Mouse (Mus musculus): ENCODE data around the gene Arid1b. TPM values are rescaled to one million over a fixed set of nuclear protein-coding genes. Genes with fewer than 3 reads are reported as not detected.

Gene Arid1b
- total RNA-seq, 2 experiments from 2014 or later = 5.0 to 8.1 TPM

DNA sequence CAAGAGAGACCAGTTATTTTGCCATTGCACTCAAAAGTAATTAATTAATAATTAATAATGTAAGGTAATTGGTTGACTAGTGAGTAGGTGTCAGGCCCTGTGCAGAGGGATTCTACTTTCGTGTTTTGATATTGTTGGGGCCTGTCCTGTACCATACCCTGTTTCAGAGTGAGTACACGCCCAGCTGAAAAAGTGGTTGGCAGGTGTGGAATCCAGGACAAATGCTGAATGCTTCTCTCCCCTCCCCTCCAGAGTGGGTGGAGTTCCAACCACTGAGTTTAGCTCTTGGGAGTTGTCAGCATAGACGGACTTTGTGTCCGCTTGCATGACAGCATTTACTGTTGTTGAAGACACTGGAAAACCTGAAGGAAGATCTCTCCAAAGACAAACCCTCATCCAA, 18.4 kb downstream of the Arid1b start:
- no peak for ATAC-seq (replicated peaks; ENCODE audit: low FRiP score, poor library complexity, severe bottlenecking)

DNA sequence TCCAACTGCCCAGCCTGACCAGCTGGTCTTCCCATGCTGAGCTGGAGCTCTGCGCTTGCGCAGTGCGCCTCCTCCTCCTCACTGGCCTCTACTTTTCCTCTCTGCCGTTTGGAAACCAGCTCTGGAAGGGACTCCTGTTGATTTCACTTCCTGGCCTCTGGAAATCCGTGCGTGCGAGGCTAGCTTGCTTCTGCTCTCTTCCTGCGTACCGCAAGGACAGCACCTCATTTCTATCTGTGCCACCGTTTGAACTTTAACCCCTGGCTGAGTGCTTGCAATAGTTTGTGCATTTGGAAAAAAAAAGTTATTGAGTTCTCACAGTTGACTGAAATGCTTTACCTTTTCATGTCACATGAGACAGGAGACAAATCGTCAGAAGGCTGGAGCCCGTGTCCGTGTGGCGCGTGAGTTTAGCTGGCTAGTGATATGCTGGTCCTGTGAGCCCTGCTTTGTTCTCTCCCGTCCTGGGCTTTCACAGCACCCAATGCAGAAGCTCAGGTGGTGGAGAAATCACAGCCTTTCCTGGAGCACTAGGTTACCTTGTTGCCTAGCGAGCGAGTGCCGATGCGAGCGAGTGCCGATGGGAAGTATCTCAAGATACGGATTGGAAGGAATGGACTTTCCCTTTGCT, 20.3 kb downstream of the Arid1b start:
- no peak for ATAC-seq (replicated peaks; ENCODE audit: low FRiP score, poor library complexity, severe bottlenecking)

DNA sequence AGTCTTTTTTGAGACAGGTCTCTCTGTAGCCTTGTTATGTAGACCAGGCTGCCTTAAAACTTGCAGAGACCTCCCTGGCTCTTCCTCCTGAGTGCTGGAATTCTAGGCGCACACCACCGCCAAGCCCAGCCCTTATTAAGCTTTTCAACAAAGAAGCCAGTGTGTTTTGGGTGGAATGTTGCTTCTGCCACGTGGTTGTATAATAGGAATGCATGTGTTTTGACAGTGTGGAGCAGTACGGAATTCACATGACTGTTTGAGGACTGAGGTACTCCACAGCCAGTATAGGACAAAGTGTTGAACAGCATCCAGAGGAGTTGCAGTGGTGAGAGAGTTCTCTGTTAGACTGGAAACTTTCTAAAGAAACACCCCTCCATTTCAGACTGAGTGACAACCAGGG, 22.3 kb downstream of the Arid1b start:
- ATAC-seq (replicated peaks; ENCODE audit: low FRiP score, poor library complexity, severe bottlenecking) = no peak

DNA sequence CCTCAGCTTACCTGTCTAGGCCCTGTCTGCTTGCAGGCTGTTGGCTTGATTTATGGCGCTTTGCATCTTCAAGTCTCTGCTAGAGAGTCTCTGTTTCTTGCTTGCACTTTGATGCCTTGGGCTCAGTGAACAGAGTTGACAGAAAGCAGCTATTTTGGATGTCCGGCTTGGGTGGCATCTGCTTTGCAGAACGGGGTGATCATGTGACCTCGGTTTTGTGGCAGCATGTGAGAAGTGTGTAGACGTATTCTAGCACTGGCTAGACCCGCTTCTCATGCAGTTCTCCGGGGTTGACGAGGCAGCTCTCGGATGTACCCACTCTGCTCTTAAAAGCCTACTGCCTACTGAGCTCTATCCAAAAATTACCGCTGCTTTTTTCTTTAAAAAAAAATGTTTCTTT, 22.9 kb downstream of the Arid1b start:
- no peak for ATAC-seq (replicated peaks; ENCODE audit: low FRiP score, poor library complexity, severe bottlenecking)

DNA sequence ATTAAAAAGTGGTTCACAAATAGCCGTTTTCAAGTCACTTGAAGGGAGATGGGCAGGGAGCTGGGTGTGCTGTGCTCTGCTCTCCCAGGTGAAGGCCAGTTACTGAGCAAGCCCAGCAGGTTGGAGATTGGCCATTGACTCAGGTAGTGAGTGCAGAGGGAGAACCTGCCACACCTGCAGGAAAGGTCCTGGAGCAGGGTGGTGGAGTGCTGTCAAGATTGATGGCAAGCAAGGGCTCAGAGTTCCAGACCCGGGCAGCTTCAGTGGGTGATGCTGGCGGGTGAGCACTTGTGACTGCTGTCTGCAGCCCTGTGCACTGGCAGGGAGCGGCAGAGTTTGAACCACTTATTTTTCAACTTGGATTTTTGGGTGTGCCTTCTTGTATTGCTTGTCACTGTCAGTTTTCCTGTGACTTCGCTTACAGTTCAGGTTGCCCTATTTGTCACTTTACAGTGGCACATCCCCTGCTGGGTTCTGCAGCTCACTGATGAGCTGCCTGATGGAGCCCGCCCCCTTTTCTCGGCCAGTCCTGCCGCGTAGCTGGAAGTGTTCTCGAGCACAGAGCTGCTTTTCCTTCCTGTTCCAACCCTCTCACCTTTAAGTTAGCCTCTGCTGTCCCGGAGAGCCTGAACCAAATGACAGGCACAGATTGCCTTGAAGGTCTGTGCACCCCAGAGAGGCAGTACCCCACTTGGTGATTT, 27.3 kb downstream of the Arid1b start:
- no peak for ATAC-seq (replicated peaks; ENCODE audit: low FRiP score, poor library complexity, severe bottlenecking)

DNA sequence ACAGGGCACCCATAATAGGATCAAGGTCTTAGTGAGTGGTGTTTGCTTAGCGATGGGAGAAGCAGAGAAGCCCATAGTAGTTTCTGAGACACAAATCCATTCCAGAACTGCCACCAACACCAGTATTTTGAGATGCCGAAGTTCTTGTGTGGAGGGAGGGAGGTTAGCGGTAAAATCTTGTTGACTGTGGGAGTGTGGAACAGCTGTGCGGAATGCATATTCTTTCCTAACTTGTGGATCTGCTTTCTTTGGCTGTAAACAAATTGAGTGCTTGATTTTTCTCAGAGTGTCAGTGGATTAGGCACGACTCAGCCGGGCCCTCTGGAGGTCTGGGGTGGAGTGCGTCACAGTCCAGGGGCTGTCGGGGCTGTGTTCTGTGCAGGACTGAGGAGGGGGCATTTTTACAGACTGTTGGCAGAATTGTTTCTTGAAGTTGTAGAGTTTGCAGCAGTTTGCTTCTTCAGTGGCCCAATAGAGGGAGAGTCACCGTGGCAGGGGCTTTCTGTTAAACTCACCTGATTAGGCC, 27.9 kb downstream of the Arid1b start:
- no peak for ATAC-seq (replicated peaks; ENCODE audit: low FRiP score, poor library complexity, severe bottlenecking)

DNA sequence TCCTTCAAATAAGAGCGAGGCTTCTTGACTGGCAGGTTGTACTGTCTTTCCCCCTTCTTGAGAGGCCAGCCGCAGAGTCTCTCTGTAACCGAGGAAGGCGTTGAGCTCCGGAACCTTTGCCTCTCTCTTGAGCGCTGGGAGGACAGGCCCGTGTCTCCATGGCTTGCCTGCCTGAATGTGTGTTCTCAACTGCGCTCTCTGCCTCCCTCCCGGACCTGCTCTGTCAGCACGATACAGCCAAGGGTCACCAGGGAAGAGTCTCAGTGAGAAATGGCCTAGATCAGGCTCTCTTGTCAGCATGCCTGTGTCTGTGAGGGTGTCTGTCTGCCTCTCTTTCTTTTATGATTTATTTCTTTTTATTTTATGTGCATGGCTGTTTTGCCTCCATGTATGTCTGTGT, 29.6 kb downstream of the Arid1b start:
- no peak for ATAC-seq (replicated peaks; ENCODE audit: low FRiP score, poor library complexity, severe bottlenecking)

DNA sequence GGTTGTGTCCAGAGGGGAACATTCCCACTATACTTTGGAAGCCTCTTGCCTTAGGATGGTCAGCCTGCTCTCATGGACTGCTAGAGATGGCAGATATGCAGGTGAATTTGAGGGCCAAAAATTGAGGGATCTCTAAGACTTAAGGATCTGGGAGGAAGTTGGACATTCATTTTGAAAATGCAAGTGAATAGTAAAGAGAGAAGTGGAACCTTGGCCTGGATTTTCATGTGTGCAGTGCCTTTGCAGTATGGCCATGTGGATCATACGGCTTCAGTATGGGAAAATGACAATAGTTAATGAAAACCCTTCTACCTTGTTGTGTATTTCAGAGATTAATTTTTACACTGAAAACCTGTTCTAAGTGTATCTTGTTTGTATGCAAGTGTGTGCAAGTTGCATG, 31.3 kb downstream of the Arid1b start:
- ATAC-seq (replicated peaks; ENCODE audit: low FRiP score, poor library complexity, severe bottlenecking) = no peak

DNA sequence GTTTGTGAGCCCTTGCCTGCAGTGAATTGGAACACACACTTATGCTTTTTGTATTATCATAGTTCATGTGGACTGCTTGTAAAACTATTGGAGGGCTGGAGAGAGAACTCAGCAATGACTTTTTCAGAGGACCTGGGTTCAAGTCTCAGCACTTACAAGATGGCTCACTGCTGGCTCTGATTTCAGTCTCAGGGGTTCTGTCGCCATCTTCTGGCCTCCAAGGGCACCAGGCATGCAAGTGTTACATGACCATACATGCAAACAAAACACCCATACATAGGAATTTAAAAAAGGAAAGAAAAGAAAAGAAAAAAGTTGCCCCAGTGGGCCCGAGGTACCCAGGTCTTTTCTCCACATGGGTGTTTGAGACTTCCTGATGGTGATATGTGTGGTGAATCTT, 32.4 kb downstream of the Arid1b start:
- no peak for ATAC-seq (replicated peaks; ENCODE audit: low FRiP score, poor library complexity, severe bottlenecking)

DNA sequence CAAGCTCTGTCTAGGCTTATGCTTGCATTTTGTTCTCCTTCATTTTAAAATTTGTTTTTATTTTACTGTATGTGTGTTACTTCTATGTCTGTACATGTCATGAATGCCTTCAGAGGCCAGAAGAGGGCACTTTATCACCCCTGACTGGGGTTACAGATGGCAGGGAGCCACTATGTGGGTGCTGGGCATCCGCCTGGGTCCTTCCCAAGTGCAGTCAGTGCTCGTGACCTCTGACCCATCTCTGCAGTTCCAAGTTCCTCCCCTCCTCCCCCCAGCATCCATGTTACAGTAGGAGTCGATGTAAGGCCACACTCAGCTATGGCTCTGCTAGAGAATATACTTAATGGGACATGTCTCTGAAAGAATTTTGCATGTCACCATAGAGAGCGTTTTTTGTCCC, 35.0 kb downstream of the Arid1b start:
- no peak for ATAC-seq (replicated peaks; ENCODE audit: low FRiP score, poor library complexity, severe bottlenecking)

DNA sequence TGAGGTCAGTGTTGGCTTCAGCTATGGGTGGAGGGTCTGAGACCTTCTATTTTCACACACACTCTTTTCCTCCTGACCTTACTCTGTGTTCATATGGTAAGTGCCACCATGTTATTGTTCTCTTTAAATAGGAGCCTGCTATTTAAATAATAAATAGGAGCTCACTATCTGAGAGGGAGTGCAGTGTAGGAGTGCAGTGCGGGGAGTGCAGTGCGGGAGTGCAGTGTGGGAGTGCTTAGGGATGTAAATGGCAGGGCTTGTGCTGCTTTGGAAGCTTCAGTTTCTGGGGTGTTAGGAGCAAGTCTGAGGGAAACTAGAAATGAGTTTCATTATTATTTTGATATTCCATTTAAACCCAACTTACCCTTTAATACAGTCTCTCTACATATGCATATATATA, 36.2 kb downstream of the Arid1b start:
- no peak for ATAC-seq (replicated peaks; ENCODE audit: low FRiP score, poor library complexity, severe bottlenecking)

DNA sequence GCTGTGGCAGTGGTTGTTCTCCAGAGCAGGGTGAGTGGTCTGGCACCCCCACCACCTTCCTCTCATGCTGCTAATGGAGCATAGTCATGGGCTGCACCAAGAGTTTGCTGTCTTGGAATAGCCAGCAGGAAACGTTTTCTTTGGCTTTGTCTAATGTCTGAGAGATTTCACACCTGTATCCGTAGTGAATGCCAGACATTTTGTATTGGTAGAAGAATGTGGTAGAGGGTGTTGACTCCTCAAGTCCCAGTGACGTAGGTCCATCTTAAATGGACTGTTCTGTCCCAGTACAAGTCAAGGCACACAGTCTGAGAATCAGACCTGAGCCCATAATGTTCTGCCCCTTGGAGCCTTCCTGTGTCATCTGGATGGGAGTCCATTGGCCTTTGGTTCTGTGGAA, 39.2 kb downstream of the Arid1b start:
- ATAC-seq (replicated peaks; ENCODE audit: low FRiP score, poor library complexity, severe bottlenecking) = no peak

DNA sequence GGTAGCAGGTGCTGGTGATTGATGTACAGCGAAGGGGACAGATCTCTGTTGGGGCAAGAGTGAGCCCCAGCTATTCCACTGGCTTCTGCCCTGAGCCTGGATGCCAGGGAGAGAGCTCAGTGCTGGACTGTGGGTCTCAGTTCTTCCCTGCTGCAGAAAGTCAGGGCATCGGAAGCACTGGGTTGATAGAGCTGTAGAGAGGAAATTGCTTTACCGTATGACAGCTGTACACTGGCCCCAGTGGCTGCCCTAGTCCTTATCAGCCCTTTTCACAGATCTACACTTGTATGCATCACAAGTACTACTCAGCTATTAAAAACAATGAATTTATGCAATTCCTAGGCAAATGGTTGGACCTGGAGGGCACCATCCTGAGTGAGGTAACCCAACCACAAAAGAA, 40.1 kb downstream of the Arid1b start:
- ATAC-seq (replicated peaks; ENCODE audit: low FRiP score, poor library complexity, severe bottlenecking) = no peak

DNA sequence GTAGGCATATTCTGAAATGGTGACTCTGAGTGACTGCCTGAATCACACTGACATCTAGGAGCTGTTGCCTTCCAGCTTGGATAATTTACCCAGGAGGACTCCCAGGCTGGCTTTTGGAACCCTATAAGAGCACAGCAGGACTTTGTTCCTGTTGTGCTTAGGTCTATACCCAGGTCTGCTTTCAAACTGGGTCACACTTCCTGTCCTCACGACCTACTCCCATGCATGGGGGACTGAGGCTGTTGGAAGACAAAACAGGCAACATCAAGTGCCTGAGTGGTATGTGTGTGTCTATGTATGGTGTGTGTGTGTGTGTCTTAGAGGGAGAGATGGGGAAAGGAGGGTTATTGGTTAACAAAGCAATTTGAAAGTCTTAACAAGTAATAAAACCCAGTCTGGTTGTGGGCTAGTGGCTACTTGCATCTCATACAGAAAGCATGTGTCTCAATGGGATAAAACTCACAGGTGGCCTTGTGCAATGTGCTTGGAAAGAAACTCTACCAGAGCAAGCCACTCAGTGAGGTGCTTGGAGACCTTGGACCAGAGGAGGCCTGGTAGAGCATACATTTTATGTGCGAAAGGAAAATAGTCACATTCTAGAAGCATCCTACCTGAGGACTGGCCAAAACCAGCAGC, 42.2 kb downstream of the Arid1b start:
- no peak for ATAC-seq (replicated peaks; ENCODE audit: low FRiP score, poor library complexity, severe bottlenecking)

DNA sequence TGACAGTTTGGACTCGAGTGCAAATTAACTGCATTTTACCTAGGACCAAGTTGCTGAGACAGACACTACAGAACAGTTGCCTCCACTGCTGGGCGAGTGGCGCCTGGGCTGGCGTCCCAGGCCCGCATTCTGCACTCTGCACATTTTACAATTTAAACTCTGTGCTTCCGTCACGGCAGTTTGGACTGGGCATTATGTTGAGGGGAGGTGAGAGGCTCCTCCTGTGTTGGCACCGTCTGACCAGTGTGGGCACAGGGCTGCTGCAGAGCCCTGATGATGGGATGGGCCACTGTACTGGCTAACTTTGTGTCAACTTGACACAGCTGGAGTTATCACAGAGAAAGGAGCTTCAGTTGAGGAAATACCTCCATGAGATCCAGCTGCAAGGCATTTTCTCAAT, 43.1 kb downstream of the Arid1b start:
- ATAC-seq (replicated peaks; ENCODE audit: low FRiP score, poor library complexity, severe bottlenecking) = no peak

DNA sequence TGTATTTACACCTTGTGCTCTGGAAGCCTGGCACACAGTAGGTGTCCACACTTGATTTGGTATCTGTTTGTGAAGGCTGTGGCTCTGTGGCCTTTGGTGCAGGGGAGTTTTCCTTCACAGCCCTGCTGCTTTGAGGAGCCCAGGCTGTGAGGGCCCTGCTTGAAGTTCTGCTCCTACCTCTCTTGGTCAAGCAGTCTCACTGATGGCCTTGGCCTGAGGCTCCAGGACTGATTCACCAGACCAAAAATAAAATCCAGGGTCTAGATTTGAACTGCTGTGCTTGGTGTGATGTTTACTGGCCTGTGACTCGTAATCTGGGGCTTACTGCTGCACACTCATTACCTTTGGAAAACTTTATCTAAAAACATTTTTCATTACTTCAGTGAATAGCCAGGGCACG, 45.7 kb downstream of the Arid1b start:
- no peak for ATAC-seq (replicated peaks; ENCODE audit: low FRiP score, poor library complexity, severe bottlenecking)

DNA sequence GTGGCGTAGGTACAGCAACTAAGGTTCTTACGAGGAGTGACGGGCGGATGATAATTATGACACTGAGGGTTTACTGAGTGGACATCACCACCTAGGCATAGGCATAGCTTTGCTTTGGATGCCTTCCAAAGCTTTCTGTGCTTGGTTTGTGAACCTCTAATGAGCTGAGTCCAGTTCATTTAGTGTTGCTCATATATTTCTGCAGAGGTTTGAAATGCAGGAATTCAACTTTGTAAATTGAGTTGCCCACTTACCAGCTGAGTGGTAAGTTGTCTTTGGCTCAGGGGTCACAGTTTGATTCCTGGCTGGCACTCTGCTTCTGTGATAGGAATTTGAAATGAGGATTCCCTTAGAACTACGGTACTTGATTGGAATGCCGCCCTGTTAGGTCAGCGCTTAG, 49.7 kb downstream of the Arid1b start:
- ATAC-seq (replicated peaks; ENCODE audit: low FRiP score, poor library complexity, severe bottlenecking) = no peak

DNA sequence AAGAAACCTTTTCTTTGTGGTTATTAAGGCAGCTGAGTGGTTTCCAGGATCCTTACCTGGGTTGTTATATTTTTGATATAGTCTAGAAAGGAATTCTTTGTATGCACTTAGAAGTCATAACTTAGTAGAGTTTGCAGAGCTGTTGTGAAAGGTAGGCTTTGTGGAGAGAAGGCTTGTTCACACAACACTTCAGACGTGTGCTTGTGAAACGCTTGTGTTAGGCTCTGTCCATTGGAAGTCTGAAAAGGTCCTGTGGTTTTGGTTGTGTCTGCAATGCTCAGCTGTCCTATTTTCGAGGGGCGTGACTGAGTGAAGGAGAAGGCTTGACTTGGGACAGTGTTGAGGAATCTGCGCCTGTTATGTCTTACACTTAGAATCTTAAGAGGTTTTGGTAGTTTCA, 51.5 kb downstream of the Arid1b start:
- ATAC-seq (replicated peaks; ENCODE audit: low FRiP score, poor library complexity, severe bottlenecking) = no peak

DNA sequence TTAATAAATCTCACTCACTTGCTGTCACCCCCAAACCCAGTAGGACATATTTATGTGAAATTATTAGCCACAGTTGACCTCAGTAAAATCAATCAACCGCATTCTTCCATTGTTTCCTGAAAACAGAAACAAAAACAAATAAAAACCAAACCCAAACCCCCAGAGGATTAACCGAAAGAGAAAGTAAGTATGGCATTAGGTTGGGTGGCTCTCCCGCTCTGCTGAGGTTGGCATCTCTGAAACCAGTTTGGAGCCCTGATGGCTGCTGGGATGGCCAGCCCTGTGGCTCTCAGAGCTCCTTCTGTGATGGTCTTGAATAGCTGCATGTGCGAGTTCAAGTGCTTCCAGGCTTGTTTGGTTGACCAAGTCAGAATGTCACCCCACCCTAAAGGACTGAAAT, 53.2 kb downstream of the Arid1b start:
- no peak for ATAC-seq (replicated peaks; ENCODE audit: low FRiP score, poor library complexity, severe bottlenecking)

DNA sequence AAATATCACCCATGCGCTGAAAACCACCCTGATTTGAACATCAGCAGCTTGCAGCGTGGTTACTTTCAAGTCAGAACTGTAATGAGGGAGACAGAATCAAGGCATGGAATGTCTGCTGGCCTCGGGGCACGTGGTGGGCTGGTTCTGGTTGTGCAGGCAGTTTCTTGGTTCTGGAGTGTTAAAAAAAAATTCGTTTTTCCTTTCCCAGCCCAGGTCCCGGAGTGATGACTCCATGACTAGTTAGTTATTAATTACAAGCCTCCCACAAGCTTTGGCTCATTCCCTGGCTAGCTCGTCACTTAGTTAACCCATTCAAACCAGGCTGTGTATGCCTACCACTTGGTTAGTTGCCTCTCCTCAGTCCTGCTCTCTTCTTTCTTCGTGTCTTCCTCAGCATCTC, 56.1 kb downstream of the Arid1b start:
- no peak for ATAC-seq (replicated peaks; ENCODE audit: low FRiP score, poor library complexity, severe bottlenecking)

DNA sequence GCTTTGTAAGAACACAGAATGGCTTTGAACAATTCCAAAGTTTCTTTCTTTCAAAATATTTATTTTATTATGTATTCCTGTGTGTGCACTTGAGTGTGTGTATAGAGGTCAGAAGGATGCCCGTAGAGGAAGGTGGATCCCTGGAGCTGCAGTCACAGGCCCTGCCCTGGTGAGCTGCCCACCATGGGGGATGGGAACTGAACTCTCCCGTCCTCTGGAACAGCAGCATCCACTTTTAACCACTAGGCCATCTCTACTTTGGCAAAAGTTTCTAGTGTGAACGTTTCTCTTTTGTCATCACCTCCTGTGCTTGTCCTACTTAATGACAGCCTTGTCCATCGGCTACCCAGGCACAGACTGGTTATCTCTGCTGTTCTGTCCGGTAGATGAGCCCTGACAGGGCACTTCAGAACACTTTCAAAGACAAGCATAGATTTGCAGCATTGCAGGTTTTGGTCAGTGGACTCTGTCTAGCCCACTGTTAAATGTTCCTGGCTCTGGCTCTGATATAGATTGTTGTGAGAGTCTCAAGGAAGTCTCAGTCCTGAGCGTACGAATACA, 56.9 kb downstream of the Arid1b start:
- no peak for ATAC-seq (replicated peaks; ENCODE audit: low FRiP score, poor library complexity, severe bottlenecking)
